Mouse (Mus musculus) CH12F3 (cell line): ENCODE measurements around the gene St3gal4.
"Not testable (repeated sequence)": the region's sequence is repeated elsewhere in the genome, so short reads cannot be mapped to it uniquely, and the experiment has no call there.

ENCODE experiments used
- in situ Hi-C: fragments of 300-500 bp; cut with MboI; formaldehyde crosslinking; loops from 2 replicates; pipeline ENCODE4 v1.14.3; 2020; ENCODE audit warnings: low sequenced_read_pairs

St3gal4 gene

GRCm38 (mm10) chr9:35119168-35119567, at the start of gene St3gal4:
St3gal4 (minus strand) TSS chr9:35119268.
- in situ Hi-C loops = no loop called here

GRCm38 (mm10) chr9:35166798-35167635, 47.9 kb upstream of the St3gal4 start:
- in situ Hi-C loops = no loop called here

GRCm38 (mm10) chr9:35166144-35166797, 47.2 kb upstream of the St3gal4 start:
- in situ Hi-C loops = no loop called here

GRCm38 (mm10) chr9:35164142-35164874, 45.2 kb upstream of the St3gal4 start:
- in situ Hi-C loops = no loop called here

GRCm38 (mm10) chr9:35163011-35163690, 44.1 kb upstream of the St3gal4 start:
- in situ Hi-C loops = no loop called here

- in situ Hi-C loops = no loop called here
Observed at GRCm38 (mm10) chr9:35161721-35162120, 42.7 kb upstream of the St3gal4 start.

GRCm38 (mm10) chr9:35160662-35161061, 41.6 kb upstream of the St3gal4 start:
- in situ Hi-C loops = no loop called here

- in situ Hi-C loops = no loop called here
Observed at GRCm38 (mm10) chr9:35158477-35158876, 39.4 kb upstream of the St3gal4 start.

GRCm38 (mm10) chr9:35156862-35157261, 37.8 kb upstream of the St3gal4 start:
- in situ Hi-C loops = no loop called here

- in situ Hi-C loops = no loop called here
Observed at GRCm38 (mm10) chr9:35156002-35156710, 37.1 kb upstream of the St3gal4 start.

GRCm38 (mm10) chr9:35152923-35153322, 33.9 kb upstream of the St3gal4 start:
- in situ Hi-C loops = no loop called here

- in situ Hi-C loops = not testable (repeated sequence)
Observed at GRCm38 (mm10) chr9:35148822-35149221, 29.8 kb upstream of the St3gal4 start.

- in situ Hi-C loops = not testable (repeated sequence)
Observed at GRCm38 (mm10) chr9:35147261-35147660, 28.2 kb upstream of the St3gal4 start.

GRCm38 (mm10) chr9:35145829-35146228, 26.8 kb upstream of the St3gal4 start:
- in situ Hi-C loops = no loop called here

- in situ Hi-C loops = no loop called here
Observed at GRCm38 (mm10) chr9:35145118-35145517, 26.1 kb upstream of the St3gal4 start.

- in situ Hi-C loops = no loop called here
Observed at GRCm38 (mm10) chr9:35142221-35142620, 23.2 kb upstream of the St3gal4 start.

GRCm38 (mm10) chr9:35139231-35139744, 20.2 kb upstream of the St3gal4 start:
- in situ Hi-C loops = no loop called here

GRCm38 (mm10) chr9:35138029-35138428, 19.0 kb upstream of the St3gal4 start:
- in situ Hi-C loops = no loop called here

- in situ Hi-C loops = no loop called here
Observed at GRCm38 (mm10) chr9:35135575-35135974, 16.5 kb upstream of the St3gal4 start.
